Mouse (Mus musculus) embryo, embryonic 11.5 days (tissue): ENCODE measurements around the gene 1700001J03Rik.
A peak's percentile ranks its signal among the peaks of the same experiment; 100 is the strongest.
"Not testable (repeated sequence)": the region's sequence is repeated elsewhere in the genome, so short reads cannot be mapped to it uniquely, and the experiment has no call there.

Experiments
- DNase-seq: peaks from one replicate; pipeline ENCODE4 v3.0.0-alpha.2; 2012; ENCODE audit warnings: low read depth, low spot score

The 1700001J03Rik gene

DNA sequence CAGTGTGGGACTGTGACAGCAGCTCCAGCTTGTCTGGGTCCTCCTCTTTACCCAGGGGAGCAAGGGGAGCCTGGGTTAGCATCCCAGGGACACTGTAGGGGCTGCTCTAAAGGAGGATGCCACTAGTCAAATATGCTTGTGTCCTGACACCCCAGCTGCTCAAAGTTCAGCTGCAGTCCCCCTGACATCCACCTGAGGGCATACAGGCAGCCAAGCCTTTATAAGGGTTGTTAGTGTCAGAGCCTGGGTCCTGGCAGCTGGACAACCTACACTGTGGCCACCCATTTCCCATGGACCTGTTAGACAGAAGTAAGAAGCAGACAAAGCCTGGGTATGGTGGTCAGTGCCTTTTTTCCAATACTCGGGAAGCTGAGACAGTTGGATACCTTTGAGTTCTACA is 3.0 kb upstream of the 1700001J03Rik start:
- DNase-seq: no peak

DNA sequence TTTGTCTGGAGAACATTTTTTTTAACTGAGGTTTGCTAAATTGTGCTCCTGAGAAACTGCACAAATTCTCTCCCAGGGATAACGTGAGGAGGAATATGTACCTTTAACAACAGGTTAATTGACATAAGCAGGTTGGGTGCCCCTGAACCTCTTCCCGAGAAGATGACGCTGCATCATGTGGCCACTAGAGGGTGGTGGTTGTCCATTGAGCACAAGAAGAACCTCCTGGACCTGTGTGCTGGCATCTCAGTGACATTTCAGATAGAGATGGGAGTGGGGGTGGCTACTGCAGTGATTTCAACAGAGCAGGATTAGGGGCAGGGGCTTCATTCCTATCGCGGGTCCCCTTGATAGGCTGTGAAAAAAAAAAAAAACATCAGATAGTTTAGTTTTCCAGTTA is 2.3 kb upstream of the 1700001J03Rik start:
- not testable (repeated sequence) for DNase-seq

DNA sequence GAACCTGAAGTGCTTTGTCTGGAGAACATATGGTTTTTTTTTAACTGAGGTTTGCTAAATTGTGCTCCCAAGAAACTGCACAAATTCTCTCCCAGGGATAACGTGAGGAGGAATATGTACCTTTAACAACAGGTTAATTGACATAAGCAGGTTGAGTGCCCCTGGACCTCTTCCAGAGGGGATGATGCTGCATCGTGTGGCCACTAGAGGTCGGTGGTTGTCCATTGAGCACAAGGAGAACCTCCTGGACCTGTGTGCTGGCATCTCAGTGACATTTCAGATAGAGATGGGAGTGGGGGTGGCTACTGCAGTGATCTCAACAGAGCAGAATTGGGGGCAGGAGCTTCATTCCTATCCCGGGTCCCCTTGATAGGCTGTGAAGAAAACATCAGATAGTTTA is 12.4 kb downstream of the 1700001J03Rik start:
- DNase-seq: not testable (repeated sequence)

GRCm38 (mm10) chr5:146170621-146171020 is 14.5 kb downstream of the 1700001J03Rik start, which contains the start of gene Gm6309:
Gene Gm6309, minus strand, starts transcription at chr5:146170721.
- DNase-seq: not testable (repeated sequence)

DNA sequence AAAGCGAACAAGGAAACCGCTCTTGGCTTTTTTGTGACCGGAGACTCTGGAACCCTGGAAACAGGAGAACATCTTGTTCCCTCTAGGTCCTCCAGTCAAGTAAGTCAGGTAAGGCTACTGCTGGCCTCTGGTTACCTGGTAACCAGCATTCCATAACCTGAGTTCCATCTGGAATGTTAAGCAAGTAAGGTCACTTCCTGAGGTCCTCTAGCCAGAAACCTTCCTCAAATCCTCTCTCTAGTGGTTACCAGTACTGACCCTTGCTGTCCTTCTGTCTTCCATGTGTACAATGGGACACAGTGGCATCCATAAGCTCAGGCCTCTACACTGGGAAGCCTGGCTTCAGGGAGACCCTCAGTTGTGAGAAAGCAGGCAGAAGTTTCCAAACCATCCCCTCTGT is 24.7 kb downstream of the 1700001J03Rik start, which contains the start of gene Gm5565:
TSS of gene Gm5565 (minus strand) at position 101 of the 400 bp plus-strand sequence.
- not testable (repeated sequence) for DNase-seq

DNA sequence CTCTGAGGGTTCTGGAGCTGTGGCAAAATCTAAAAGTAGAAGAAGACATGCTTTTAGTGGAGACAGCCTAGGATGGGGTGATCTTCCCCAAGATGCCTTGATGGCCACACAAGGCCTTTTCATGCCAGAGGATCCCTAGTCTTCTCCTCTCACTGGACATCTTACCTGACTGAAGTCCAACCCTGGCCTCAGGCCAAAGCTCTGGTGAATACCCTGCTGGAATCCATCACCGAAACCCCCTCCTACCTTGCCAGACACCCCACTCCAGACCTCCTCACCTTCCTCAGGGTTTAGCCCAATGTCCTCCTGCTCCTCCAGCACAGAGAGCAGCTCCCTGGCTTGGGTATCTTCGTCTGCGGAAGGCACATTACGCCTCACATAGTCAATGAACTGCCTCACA is 26.8 kb downstream of the 1700001J03Rik start:
- DNase-seq: not testable (repeated sequence)

DNA sequence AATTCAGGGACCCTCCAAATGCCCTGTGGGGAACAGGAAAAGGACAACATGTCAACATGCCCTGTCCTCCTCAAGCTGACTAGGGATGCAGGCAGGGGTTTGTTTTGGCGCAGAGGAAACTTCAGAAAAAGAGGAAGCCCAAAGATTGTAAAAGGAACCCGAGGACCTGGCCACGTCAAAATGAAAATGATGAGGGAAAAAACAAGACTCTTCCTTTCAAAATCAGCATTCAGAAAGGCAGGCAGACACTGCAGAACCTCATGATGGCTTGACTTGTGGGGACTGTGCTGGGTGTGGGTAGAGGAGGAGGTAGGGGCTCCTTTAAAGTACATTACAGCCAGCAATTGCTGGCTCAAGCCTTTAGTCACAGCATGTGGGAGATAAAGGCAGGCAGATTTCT is 34.6 kb downstream of the 1700001J03Rik start:
- no peak for DNase-seq

- peak; percentile 26 for DNase-seq
Measured at GRCm38 (mm10) chr5:146147903-146148302, 37.2 kb downstream of the 1700001J03Rik start.
